Mouse (Mus musculus): Measurements from ENCODE around the gene Fbxl7.

Fbxl7 gene

DNA sequence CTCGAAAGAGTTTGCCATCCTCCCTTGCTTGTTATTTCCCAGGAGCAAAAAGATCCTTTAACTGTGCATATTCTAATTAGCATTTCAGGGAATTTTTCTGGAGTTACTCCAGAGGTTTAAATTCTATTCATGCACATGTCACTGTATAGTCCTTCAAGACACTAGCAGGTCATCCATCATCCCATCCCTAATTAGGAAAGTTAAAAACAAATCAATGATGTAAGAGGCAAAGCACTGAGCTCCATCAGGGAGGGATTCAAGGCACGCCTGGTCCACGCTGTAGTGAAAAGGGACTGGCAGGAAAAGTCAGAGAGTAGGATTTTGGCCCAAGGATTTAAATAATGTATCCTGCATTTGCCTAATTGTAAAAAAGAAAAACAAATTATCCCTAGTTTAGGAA, 202.3 kb downstream of the Fbxl7 start:
- no peak for DNase-seq (ENCODE audit: low spot score in 2 of 2)

DNA sequence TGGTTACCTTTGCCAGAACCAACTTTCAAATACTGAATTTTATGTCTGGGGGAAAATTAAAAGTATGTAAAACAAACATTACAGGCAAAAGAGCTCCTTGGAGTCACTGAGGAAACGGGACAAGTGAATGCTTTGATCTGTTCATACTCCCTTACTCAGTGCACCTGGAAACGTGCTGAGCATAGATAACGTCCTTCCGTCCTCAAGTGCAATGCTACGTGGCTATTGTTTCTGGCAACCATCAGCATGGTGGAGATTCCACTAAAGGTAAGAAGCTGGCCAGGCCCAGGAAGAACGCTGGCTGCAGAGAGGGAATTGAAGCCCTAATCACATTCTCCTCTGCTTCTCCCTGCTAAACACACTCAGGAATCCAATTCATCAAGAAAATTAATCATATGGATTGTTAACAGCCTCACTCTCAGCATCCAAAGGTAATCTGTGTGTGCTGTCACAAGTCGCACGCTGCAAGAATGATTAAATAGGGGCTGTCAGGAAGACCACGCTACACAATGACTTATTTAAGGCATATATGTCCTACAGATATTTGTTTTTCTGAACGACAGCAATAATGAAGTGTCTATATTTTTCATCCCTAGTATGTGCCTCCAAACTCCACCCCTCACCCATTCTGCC, 206.8 kb downstream of the Fbxl7 start:
- no peak for DNase-seq (ENCODE audit: low spot score in 2 of 2)

- DNase-seq (ENCODE audit: low spot score in 2 of 2), result no peak
Measured at GRCm38 (mm10) chr15:26687729-26688128, 207.7 kb downstream of the Fbxl7 start.

- peak; percentile 17 to 28 for DNase-seq (ENCODE audit: low spot score in 2 of 2)
Measured at GRCm38 (mm10) chr15:26682279-26682678, 213.1 kb downstream of the Fbxl7 start.

- no peak for DNase-seq (ENCODE audit: low spot score in 2 of 2)
Measured at GRCm38 (mm10) chr15:26673239-26673859, 222.0 kb downstream of the Fbxl7 start.

GRCm38 (mm10) chr15:26654988-26655387, 240.4 kb downstream of the Fbxl7 start:
- DNase-seq (ENCODE audit: low spot score in 2 of 2), result peak; percentile 7 to 27

- peak in 1 of 2 experiments; percentile 11 for DNase-seq (ENCODE audit: low spot score in 2 of 2)
Measured at GRCm38 (mm10) chr15:26642563-26642962, 252.8 kb downstream of the Fbxl7 start.

DNA sequence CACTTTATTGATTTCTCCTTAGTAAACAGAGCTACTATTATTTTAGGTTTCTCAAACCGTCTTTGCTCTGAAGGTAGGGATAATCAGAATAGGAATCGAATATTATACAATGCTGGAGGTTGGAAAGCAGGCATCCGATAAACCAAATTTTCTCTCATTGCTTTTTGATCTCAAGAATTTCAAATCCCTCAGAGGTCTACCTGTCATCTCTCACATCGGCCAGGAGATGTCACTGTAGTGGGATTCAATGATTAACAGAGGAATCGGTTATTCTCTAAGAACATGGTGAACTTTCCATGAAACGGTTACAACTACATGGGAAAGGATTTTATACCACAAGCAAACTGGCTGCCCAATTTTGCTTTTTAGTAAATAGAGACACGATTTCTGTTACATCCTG, 255.7 kb downstream of the Fbxl7 start:
- DNase-seq (ENCODE audit: low spot score in 2 of 2), result peak in 1 of 2 experiments; percentile 43

DNA sequence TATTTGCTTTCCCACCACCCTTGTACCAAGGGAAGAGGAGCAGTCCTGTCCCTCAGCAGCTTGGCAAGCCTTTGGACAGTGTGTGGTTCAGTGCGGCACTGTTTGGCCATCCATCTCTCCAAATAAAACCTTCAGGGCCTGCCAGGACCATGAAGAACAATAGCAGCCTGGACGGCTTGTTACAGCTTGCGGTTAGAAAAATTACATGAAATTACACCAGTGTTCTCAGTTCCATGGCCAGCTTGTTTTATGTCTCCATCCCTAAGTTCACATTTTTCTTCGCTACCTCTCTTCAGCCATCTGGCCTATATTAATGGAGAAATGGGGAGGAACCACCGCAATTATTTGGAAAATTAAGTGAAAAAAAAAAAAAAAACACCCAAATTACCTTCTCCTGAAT, 259.8 kb downstream of the Fbxl7 start:
- DNase-seq (ENCODE audit: low spot score in 2 of 2), result no peak

DNA sequence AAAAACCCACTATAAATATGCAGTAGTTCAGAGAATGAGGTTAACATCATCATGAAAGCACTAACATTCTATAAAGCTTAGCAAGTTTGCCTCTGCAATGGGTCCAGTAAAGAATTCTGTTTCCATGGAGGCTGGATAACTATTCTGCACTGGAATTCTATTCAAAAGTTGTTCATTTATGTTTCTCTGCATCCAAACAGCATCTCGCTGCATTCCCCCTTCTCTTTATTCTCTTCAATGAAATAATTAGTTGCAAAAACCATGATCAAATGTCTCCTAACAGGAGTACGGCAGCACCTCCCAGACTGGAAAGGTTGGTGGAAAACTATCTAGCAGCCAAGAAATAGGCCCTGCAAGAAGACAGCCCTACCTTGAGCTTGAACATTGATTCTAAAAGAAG, 267.2 kb downstream of the Fbxl7 start:
- DNase-seq (ENCODE audit: low spot score in 2 of 2), result no peak

DNA sequence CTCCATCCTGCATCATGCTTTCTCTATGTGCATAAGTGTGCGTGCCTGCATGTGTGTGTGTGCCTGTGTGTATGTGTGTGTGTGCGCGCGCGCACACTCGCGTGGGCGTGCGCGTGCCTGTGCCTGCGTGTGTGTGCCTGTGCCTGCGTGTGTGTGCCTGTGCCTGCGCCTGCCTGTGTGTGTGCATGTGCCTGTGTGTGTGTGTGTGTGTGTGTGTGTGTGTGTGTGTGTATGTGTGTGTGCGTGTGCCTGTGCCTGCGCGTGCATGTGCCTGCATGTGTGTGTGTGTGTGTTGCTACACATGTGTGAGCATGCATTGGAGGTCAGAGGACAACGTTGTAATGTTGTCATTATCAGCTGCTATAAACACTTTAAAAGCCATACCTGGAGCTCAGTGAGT, 272.1 kb downstream of the Fbxl7 start:
- DNase-seq (ENCODE audit: low spot score in 2 of 2), result no peak

DNA sequence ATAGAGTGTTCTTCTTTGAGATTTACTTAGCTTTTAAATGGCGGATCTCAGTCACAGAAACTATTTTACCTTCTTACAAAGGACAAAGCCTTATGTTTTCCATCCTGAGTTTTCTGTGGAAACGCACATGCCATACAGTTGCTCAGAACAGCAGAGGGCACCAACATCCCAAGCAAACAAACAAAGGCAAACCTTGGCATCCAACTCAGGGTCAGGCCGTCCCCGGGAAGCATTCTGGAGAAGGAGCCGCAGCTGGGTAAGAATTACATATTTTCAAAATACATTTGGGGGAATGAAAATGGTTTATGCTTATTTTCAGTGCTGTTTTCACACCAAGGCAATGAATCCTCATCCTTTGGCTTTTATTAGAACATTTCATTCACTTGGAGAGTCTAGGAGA, 275.1 kb downstream of the Fbxl7 start:
- DNase-seq (ENCODE audit: low spot score in 2 of 2), result peak; percentile 42 to 47

DNA sequence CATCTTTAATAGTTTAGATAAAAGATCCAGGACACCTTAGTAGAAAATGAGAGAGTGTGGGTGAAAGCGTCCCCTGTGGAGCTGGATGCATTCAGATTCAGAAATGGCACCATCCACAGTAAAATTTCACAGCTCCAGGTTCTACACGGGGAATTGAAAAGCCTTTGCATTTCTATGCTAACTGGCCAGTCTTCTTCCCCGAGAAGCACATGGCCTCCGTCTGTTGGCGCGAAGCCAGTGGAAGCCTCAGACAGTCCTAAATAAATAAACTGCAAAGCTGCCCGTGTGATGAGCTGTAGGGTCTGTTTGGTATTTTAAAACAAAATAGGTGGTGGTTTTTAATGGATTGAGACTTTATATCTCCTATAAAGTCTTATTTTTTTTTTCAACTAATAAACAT, 276.2 kb downstream of the Fbxl7 start:
- DNase-seq (ENCODE audit: low spot score in 2 of 2), result no peak

DNA sequence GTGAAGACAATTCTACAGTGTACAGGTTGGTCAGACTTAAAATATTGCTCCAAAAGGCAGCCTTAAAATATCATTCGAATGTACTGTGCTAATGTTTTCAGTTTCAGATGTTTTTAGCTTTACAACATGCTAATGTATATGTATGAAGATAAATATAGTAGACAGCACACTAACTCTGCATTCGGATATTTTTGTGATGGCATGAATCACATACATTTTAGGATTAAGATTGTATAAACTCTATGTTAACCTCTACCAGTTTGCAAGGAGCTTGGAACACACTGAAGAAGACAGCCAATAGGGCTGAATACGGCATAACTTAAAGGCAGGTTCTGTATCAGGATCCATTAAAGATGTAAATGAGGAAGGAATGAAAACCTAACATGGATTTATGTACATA, 299.1 kb downstream of the Fbxl7 start:
- no peak for DNase-seq (ENCODE audit: low spot score in 2 of 2)

- no peak for DNase-seq (ENCODE audit: low spot score in 2 of 2)
Measured at GRCm38 (mm10) chr15:26579947-26580709, 315.3 kb downstream of the Fbxl7 start.

DNA sequence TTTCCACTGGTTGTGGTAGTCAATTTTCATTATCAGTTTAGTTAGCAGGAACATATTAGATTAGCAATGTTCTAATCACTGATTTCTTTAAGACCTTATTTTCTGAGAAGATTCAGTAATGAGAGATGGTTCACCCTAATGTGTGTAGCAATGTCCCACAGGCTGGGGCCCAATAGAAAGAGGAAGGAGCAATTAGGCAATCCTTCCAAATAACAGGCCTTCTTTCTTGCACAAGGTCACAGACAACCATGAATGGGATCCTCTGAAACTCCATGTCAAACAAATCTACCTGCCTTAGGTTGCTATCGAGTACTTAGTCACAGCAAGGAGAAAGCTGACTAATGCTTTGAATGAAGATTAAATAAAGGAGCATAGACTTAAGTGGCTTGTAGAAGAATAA, 316.9 kb downstream of the Fbxl7 start:
- DNase-seq (ENCODE audit: low spot score in 2 of 2), result no peak

GRCm38 (mm10) chr15:26566076-26566475, 329.3 kb downstream of the Fbxl7 start:
- DNase-seq (ENCODE audit: low spot score in 2 of 2), result no peak

- DNase-seq (ENCODE audit: low spot score in 2 of 2), result no peak
Measured at GRCm38 (mm10) chr15:26553620-26554019, 341.8 kb downstream of the Fbxl7 start.

DNA sequence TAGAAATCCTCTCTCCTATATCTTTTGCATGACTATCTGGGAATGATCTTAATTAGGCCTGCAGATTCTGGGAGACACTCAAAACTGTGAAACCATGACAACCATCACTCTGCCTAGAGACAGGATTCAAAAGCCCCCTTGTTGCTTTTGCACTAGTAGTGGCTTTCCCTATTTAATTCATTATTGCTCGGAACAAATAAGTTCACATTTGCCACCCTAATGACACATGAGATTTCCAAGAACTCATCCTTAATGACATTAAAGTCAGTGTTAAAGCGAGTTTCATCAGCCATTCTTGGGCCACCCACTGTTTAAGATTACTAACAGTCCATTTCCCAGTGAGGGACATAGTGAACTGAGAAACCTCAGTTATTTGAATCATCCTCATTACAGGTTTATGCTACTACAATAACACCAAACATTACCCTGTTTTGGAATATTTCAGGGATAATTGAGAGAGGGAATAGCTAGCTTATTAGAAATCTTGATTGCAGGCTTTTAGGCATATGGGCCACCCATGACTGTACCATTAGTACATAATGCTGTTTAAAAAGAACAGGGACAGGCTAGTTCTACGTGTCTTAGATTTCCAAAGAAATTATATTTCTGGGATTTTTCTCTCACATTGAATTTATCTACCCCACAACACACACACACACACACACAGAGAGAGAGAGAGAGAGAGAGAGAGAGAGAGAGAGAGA, 361.2 kb downstream of the Fbxl7 start:
- no peak for DNase-seq (ENCODE audit: low spot score in 2 of 2)

- DNase-seq (ENCODE audit: low spot score in 2 of 2), result no peak
Measured at GRCm38 (mm10) chr15:26519220-26519631, 376.2 kb downstream of the Fbxl7 start.

DNA sequence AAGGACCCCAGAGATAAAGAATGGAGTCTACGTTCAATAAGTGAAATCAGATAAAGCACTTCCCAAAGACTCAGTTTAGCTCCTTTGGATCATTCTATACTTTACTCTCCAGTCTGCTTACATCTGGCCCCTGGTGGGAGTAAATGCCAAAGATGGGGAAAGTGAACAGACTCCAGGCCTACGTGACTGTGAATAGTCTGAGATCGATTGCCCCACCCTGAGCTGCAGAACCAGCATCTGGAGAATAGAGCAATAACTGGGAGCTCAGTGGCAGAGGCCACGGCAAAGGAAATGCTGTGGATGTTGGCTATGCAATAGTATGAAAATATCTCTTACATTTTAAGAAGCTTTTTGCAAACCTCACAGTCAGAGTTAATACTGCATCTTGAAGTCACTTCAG, 394.4 kb downstream of the Fbxl7 start:
- no peak for DNase-seq (ENCODE audit: low spot score in 2 of 2)
